Mouse (Mus musculus) macrophage (primary cell): ENCODE results near the gene Ypel5. TPM values are rescaled to one million over a fixed set of nuclear protein-coding genes. Genes with fewer than 3 reads are reported as not detected.
A peak's percentile ranks its signal among the peaks of the same experiment; 100 is the strongest.

ENCODE experiments used
- H3K27ac ChIP-seq: fragments of 350-480 bp; formaldehyde crosslinking; 2 replicates; pipeline ENCODE4 v1.9.0; 2021
- H3K36me3 ChIP-seq: fragments of 350-480 bp; formaldehyde crosslinking; 2 replicates; pipeline ENCODE4 v1.9.0; 2021; ENCODE audit errors: inconsistent target
- H3K4me3 ChIP-seq: fragments of 350-480 bp; formaldehyde crosslinking; 2 replicates; pipeline ENCODE4 v1.9.0; 2021; ENCODE audit errors: inconsistent target
- H3K79me2 ChIP-seq: fragments of 350-480 bp; formaldehyde crosslinking; 2 replicates; pipeline ENCODE4 v1.9.0; 2021; ENCODE audit errors: inconsistent target
- WGBS: methylation state at CpG from one replicate; pipeline ENCODE4 v1.1.7; 2026; ENCODE audit warnings: inconsistent platforms; ENCODE audit not compliant: missing documents; 5-methylcytosine and 5-hydroxymethylcytosine counted together
- polyA plus RNA-seq: library from polyadenylated mRNA; stranded (reverse); fragments of 250-400 nt; gene quantifications from 3 replicates; pipeline ENCODE4 v1.2.4, GENCODE M21; 2018; ENCODE audit warnings: inconsistent platforms
- total RNA-seq, 78 experiments: library from RNA; depleted of rRNA; stranded (reverse); fragments of 250-400 nt; gene quantifications; 1 replicate in 9 of 78; 2 replicates in 24 of 78; 3 replicates in 43 of 78; 4 replicates in 2 of 78; pipeline ENCODE4 v1.2.4; 2018; ENCODE audit warnings: inconsistent platforms in 56 of 78

The Ypel5 gene
- 10 to 100 TPM; 18.1 to 65.3 (median 33.0) TPM for total RNA-seq (2018; cell fraction: chromatin; rRNA removed)
- 10 to 100 TPM; 27.9 to 60.3 (median 47.2) TPM for total RNA-seq (2018; cell fraction: cytosol; rRNA removed)
- total RNA-seq (2018; cell fraction: nucleus; rRNA removed), result 10 to 100 TPM; 26.4 to 83.5 (median 45.0) TPM
- 35.2 to 56.7 TPM (median 41.6 TPM) in 3 replicates for polyA plus RNA-seq

GRCm38 (mm10) chr17:72836158-72837115, at the start of gene Ypel5:
Ypel5 (plus strand) TSS chr17:72836453.
- Histone ChIP-seq H3K36me3 (0 out of 2 replicates have a peak, but pooled peaks cover 10% of the 10 kb centered on the region), H3K79me2 (peaks cover 40% of the 10 kb centered on the region), H3K27ac (peak within 1 kb of the TSS; percentile 82), H3K4me3 (peak within 1 kb of the TSS; percentile 37)
- under 1% methylated on average over 76 of the region's 93 CpGs for WGBS

- H3K79me2 ChIP-seq, result no peaks in the 10 kb centered on the region
- no peak overlapping the region for H3K4me3 ChIP-seq
- H3K36me3 ChIP-seq, result no peaks in the 10 kb centered on the region
- H3K27ac ChIP-seq, result peak overlapping the region; percentile 82
- 13% methylated on average over 6 of the region's 6 CpGs for WGBS
Observed at GRCm38 (mm10) chr17:72787886-72788436, 48.3 kb upstream of the Ypel5 start.

- H3K4me3 ChIP-seq, result no peak overlapping the region
- no peaks in the 10 kb centered on the region for H3K79me2 ChIP-seq
- 96% methylated on average over 4 of the region's 4 CpGs for WGBS
- H3K36me3 ChIP-seq, result no peaks in the 10 kb centered on the region
- no peak overlapping the region for H3K27ac ChIP-seq
Observed at GRCm38 (mm10) chr17:72793278-72793677, 43.0 kb upstream of the Ypel5 start.

GRCm38 (mm10) chr17:72794660-72795059, 41.6 kb upstream of the Ypel5 start:
- no peak overlapping the region for H3K4me3 ChIP-seq
- H3K79me2 ChIP-seq, result no peaks in the 10 kb centered on the region
- peak overlapping the region; percentile 35 for H3K27ac ChIP-seq
- 34% methylated on average over 3 of the region's 6 CpGs for WGBS
- no peaks in the 10 kb centered on the region for H3K36me3 ChIP-seq

GRCm38 (mm10) chr17:72795392-72796047, 40.7 kb upstream of the Ypel5 start:
- 23% methylated on average over 9 of the region's 9 CpGs for WGBS
- Histone ChIP-seq H3K4me3 (no peak overlapping the region), H3K36me3 (no peaks in the 10 kb centered on the region), H3K27ac (peak overlapping the region; percentile 35), H3K79me2 (no peaks in the 10 kb centered on the region)

GRCm38 (mm10) chr17:72796506-72796905, 39.7 kb upstream of the Ypel5 start:
- no peaks in the 10 kb centered on the region for H3K36me3 ChIP-seq
- no peaks in the 10 kb centered on the region for H3K79me2 ChIP-seq
- H3K4me3 ChIP-seq, result no peak overlapping the region
- no peak overlapping the region for H3K27ac ChIP-seq
- 100% methylated on average over 2 of the region's 3 CpGs for WGBS

GRCm38 (mm10) chr17:72797867-72798266, 38.4 kb upstream of the Ypel5 start:
- Histone ChIP-seq H3K27ac (no peak overlapping the region), H3K36me3 (no peaks in the 10 kb centered on the region)
- WGBS, result 38% methylated on average over 2 of the region's 2 CpGs

GRCm38 (mm10) chr17:72809942-72810654, 26.2 kb upstream of the Ypel5 start:
- no peaks in the 10 kb centered on the region for H3K79me2 ChIP-seq
- no peak overlapping the region for H3K27ac ChIP-seq
- no peaks in the 10 kb centered on the region for H3K36me3 ChIP-seq
- WGBS, result 36% methylated on average over 5 of the region's 7 CpGs
- H3K4me3 ChIP-seq, result no peak overlapping the region

More at GRCm38 (mm10) chr17:72797867-72798266, 38.4 kb upstream of the Ypel5 start:
- Histone ChIP-seq H3K4me3 (no peak overlapping the region), H3K79me2 (no peaks in the 10 kb centered on the region)

- 24% methylated on average over 12 of the region's 12 CpGs for WGBS
- H3K27ac ChIP-seq, result no peak overlapping the region
- H3K4me3 ChIP-seq, result no peak overlapping the region
- H3K79me2 ChIP-seq, result no peaks in the 10 kb centered on the region
- H3K36me3 ChIP-seq, result no peaks in the 10 kb centered on the region
Observed at GRCm38 (mm10) chr17:72813419-72814315, 22.6 kb upstream of the Ypel5 start.

GRCm38 (mm10) chr17:72817574-72817973, 18.7 kb upstream of the Ypel5 start:
- WGBS, result 95% methylated on average over 5 of the region's 5 CpGs
- no peaks in the 10 kb centered on the region for H3K79me2 ChIP-seq
- H3K4me3 ChIP-seq, result no peak overlapping the region

GRCm38 (mm10) chr17:72819714-72820113, 16.5 kb upstream of the Ypel5 start:
- WGBS, result 95% methylated on average over 2 of the region's 2 CpGs
- H3K4me3 ChIP-seq, result no peak overlapping the region
- no peaks in the 10 kb centered on the region for H3K79me2 ChIP-seq
- no peak overlapping the region for H3K27ac ChIP-seq
- H3K36me3 ChIP-seq, result no peaks in the 10 kb centered on the region

More at GRCm38 (mm10) chr17:72817574-72817973, 18.7 kb upstream of the Ypel5 start:
- Histone ChIP-seq H3K36me3 (no peaks in the 10 kb centered on the region), H3K27ac (no peak overlapping the region)

- WGBS, result 83% methylated on average over 4 of the region's 4 CpGs
- Histone ChIP-seq H3K79me2 (no peaks in the 10 kb centered on the region), H3K36me3 (no peaks in the 10 kb centered on the region), H3K27ac (no peak overlapping the region), H3K4me3 (no peak overlapping the region)
Observed at GRCm38 (mm10) chr17:72820425-72820824, 15.8 kb upstream of the Ypel5 start.

GRCm38 (mm10) chr17:72821923-72822322, 14.3 kb upstream of the Ypel5 start:
- no peaks in the 10 kb centered on the region for H3K79me2 ChIP-seq
- H3K36me3 ChIP-seq, result no peaks in the 10 kb centered on the region
- 15% methylated on average over 1 of the region's 1 CpGs for WGBS
- H3K4me3 ChIP-seq, result no peak overlapping the region
- no peak overlapping the region for H3K27ac ChIP-seq
